Mouse (Mus musculus) frontal cortex, adult (tissue): ENCODE results near the gene Neurl4.
"Not testable (repeated sequence)": the region's sequence is repeated elsewhere in the genome, so short reads cannot be mapped to it uniquely, and the experiment has no call there.

Source experiments
- ATAC-seq: cut with Nextera tagmentation; 2 replicates; pipeline ENCODE4 v1.9.2; 2017; ENCODE audit warnings: mild to moderate bottlenecking, moderate library complexity, mixed read lengths; ENCODE audit not compliant: low TSS enrichment

Gene Neurl4

DNA sequence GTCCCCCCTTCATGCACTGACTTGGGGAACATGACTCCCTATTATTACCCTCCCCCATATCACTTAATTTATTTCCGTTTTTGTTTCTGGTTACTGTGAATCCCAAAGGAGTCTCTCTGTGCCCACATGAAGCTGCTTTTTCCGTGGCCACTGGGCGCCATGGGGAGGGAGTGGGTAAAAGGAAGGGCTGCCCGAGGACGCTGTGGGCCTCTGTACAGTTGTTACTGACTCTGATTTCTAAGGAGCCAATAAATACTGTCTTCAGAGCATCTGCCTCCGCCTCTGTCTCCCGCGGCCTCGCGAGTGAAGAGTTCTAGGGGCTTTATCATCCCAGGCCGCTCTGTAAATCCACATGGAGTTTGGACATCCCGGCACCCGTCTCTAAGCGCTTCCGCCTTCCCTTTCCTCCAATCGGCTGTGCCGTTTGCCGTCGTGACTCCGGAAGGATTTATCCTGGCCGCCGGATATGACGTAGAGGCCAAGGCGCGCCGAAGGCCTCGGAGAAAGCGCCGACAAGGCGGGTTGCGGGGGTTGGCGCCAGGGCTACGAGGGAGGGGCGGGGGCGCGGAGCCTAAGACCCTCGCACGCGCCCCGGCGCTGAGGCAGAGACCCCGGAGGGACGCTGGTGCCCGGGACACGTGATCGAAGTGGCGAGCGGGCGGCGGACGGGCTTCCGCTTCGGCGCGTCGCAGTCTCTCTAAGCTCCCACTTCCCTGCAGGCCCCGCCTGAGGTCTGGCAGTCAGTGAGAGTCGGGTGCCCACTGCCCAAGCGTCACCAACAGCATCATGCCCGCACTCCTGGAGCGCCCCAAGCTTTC is 12.9 kb downstream of the Neurl4 start, which contains the start of gene Gps2:
Gene Gps2, plus strand, starts transcription at position 335 of the 818 bp plus-strand sequence.
- ATAC-seq, result peak; percentile 91

DNA sequence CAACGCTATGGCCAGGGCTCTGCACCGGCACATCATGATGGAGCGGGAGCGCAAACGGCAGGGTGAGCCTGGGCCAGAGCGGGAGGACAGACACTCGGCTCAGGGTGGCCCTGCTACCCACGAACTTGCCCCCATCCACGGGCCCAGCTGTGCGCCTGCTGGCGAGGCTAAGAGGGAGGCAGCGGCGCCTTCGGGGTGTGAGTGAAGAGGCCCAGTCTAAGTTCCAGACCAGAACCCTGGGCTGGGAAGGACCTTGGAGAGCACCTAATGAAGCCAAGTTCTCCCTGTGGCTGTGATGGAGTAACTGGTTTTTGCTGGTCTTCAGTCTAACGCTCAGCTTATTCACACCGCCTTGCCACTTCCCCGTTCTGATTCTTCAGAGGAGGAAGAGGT is 13.5 kb downstream of the Neurl4 start:
- no peak for ATAC-seq

DNA sequence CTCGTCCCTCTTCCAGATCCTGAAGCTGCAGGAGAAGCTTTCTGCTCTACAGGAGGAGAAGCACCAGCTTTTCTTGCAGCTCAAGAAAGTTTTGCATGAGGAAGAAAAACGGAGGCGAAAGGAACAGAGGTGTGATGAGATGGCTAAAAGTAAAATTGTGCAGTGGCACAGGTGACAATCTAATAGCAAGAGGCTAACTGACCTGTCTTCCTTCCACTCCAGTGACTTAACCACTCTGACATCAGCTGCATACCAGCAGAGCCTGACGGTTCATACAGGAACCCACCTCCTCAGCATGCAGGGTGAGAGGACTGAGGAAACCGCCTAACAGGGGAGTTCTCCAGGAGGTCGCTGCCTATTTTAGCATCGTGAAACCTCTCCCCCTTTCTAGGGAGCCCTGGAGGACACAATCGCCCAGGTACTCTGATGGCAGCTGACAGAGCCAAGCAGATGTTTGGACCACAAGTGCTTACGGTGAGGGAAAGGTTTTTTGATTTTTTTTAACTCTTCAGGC is 14.1 kb downstream of the Neurl4 start:
- ATAC-seq, result no peak

DNA sequence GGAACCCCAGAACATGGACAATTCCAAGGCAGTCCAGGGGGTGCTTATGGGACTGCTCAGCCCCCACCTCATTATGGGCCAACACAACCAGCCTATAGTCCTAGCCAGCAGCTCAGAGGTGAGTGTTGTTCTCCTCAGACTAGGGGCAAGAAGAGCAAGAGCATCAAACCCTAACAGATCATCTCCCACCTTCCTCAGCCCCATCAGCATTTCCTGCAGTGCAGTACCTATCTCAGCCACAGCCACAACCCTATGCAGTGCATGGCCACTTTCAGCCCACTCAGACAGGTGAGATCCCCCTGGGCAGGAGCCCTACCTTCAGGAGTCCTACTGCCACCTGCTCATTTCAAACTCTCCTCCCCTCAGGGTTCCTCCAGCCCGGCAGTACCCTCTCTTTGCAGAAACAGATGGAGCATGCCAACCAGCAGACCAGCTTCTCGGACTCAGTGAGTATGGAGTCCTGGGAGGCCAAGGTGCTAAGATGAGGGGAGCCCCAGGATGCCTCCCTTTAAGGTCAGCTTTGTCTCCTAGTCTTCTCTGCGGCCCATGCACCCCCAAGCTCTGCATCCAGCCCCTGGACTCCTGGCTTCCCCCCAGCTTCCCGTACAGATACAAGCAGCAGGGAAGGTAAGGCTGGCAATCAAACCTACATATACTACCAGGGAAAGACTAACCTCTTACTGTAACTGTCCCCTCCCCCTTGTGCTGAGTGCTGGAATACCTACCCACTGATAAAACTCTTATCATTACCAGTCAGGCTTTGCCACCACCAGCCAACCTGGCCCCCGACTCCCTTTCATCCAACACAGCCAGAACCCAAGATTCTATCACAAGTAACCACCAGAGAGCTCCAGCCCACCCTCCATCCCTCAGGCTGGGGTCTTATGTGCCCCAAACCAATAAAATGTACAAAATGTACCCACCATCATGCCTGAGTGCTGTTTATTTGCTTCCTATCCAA is 15.1 kb downstream of the Neurl4 start:
- ATAC-seq, result no peak

DNA sequence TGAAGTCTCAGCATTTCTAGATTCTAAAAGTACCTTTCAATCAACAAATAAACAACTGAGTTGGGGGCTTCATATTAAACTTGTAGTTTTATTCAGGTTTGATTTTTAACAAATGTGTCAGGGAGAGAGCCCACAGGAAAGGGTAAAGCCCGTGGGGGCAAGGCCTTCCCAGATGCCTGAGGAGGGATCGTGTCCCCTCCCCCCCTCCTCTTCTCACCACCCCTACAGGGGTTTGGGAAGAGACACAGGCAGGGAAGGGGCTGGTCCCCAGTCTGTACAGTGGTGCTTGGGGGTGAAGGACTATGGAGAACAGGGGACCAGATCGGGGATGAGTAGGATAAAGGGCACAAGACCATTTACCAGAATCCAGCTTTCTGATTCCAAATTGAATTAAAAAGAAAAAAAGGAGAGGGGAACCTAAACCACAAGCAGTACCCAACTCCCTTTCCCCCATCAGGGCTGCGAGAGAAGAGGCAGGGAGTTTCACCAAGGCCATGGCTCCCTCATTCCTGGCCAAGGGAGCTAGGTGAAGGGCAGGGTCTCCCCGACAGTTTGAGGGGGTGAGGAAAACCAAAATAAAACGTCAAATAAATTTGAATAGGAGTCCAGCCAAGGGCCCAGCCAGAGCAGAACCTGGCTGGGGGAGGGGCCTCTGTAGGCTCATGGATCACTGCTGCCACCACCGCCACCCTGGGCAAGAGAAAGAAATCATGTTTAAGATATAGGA is 15.9 kb downstream of the Neurl4 start:
- ATAC-seq, result not testable (repeated sequence)

DNA sequence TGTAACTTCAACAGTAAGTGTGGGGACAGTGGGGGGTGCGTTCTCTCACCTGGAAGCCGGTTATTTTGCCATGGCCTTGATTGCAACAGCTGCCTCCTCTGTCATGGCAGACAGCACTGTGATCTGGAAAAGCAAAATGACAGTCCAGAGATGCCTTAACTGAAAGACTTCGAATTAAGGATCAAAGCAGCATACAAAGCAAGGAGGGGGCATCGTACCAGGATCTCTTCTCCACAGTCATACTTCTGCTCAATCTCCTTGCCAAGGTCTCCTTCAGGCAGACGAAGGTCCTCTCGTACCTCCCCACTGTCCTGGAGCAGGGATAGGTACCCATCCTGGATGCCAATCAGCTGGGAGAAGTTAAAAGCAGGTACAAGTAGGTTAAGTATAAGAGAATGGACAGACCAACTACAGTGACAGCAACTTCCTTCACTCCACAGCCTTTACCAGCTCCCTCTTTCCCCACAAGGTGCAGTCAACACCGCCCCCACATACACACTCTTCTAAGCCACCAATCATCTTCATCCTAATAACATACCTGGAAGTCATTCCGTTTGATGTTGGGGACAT is 16.6 kb downstream of the Neurl4 start:
- ATAC-seq, result no peak

DNA sequence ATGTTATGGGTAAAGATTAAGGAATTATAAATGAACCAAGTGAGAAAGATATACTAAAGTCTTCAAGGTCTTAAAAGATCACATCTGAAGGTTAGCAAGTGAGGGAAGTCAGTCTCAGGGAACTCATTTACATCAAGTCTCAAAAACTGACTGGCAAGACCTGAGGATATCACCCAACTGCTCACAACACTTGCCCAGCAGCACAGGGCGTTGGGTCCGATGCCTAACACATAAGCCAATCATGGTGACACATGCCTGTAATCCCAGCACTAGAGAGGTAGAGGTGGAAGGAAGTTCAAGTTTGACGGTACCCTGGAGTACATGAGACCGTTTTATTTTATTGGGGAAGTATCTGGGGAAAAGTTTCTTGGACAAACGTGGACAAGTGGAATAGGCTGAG is 17.2 kb downstream of the Neurl4 start:
- ATAC-seq, result no peak

DNA sequence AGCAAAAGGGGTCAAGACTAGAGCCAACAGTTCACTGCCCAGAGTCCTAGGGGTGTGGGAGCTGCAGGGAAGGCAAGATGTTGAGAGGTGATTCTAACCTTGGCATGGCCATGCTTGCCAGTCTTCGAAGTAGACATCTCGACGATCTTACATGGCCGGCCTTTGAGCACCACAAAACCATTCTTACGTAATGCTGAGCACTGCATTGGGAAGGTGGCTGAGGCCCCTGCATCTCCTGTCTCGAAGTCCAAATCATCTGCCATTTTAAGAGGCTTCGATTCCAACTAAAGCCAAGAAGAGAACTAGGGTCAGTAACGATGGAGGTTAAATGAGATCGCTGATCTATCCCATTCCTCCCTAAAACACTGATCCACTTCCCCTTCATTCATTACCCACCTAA is 18.2 kb downstream of the Neurl4 start:
- no peak for ATAC-seq

DNA sequence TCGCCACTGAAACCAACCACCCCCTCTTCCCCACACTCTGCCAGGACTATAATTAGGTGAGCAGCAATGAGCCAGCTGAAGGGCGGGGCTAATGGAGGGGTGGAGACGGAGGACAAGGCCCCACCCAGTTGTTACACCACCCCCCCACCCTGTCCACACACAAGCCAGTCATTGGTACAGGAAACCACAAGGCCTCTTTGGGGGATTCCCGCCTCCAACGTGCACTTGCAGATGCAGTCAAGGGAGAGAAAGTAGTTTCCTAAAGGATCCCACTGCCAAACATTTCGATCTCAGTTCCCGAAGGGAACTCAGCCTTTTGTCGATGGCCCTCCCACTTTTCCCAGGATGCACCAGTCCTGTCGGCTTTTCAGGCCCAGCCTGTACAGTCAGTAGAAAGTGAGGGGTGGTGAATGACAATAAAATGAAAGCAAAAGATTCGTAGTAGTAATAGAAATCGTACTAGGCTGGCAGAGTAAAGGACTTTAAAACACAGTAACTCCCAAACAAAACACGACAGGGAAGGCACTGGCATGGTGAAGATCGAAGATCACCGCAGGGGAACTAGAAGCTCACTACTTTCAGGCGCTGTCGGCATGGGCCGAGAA is 18.9 kb downstream of the Neurl4 start:
- ATAC-seq, result no peak

DNA sequence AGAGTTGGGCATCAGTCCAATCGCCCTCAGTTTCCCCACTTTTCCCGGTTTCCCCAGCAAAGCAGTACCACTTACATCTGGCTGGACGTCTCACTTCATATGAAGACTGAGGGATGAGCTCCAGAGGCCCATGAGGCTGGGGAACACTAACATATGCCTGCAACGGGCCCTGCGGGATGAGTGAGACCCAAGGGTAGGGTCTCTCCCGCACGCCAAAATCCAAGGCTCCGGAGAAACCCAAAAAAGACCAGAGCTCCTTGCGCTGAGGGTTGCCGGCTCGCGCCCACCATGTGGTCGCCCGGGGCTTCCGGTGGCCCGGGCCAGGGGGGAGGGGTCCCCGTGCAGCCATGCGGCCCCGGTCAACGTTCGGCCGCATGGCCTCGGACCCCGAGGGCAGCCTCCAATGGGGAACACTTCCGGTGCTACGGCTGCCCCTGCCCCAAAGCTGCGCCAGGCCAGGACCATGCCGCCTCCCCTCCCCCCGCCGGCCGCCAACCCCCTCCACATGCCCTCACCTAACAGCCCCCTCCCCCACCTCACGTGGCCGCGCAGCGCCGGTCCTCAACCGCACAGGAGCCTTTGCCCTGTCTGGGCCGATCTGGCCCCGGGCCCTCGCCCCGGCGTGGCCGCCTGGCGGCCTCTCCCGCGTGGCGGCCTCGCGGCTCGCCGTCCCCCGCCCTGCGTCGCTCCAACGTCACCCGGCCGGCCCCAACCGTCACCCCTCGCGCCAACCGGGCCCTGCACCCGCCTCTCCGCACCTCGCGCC is 19.6 kb downstream of the Neurl4 start:
- 0 out of 2 replicates have a peak, but pooled peaks have one; percentile 11 for ATAC-seq

DNA sequence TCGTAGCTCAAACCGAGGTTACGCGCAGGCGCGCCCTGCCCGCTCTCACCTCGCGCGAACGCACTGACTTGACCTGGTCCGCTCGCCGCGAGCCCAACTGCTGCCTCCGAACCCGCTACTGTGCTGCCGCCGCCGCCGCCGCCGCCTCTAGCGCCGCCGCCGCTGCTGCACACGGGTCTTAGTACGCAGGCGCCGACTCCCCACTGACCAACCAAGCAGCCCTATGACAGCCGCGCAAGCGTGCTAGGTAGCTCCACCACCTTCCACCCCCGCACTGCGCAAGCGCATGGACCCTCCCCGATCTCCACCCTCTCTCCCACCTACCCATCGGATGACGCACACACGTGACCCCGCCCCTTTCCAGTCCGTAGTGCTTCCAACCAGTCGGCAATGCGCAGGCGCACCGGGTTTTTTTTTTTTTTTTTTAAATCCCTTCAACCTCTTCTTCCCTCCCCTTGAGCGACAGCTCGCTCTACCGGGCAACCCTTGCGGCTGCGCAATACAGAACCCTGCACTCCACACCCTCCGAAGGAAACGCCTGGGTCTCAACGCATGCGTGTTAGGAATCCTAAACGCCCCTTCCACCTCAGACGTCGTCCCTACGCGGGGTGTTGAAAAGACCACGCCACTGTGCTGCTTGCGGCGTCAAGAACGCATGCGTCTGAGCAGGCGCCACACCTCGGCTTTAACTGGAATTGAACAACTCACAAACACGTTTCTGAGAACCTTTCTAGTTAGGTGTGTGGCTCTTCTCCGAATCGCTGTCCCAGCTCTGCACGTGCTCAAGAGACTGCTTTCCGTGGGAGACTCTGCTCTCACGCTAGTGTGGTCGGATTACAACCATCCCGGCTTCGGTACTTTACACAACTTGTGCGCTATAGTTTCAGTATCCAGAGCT is 20.5 kb downstream of the Neurl4 start, which contains the start of gene Eif5a:
Gene Eif5a, minus strand, starts transcription at position 845 of the 898 bp plus-strand sequence.
- ATAC-seq, result peak; percentile 93

DNA sequence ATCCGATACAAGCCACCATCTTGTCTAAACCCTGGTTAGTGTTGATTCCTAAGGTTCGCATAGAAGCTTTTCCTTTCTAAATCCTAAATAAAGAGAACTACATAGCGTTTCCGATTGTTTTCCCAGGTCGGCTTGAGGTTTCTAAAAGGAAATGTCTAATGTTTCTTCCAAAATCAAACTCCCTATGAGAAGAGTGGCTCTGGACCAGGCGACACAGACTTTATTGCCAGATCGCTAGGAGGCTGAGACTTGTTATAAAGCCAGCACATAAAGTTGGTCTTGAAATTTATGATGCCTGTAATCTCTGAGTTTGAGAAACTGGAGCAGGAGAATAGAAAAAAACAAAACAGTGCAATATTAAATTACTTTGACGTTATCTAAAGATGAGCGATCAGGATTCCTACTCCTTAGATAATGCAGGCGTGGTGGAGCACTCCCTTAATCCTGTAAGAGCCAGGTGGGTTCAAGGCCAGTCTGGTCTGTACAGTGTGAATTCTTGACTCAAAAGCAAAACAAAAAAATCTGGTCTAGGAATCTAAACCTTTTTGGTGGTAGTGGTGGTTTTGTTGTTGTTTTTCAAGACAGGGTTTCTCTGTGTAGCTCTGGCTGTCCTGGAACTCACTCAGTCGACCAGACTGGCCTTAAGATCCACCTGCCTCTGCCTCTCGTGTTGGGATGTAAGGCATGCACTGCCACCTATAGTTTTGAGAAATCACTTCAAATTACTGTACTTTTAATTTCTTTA is 21.3 kb downstream of the Neurl4 start:
- no peak; the same call in 1 of the 2 replicates for ATAC-seq

DNA sequence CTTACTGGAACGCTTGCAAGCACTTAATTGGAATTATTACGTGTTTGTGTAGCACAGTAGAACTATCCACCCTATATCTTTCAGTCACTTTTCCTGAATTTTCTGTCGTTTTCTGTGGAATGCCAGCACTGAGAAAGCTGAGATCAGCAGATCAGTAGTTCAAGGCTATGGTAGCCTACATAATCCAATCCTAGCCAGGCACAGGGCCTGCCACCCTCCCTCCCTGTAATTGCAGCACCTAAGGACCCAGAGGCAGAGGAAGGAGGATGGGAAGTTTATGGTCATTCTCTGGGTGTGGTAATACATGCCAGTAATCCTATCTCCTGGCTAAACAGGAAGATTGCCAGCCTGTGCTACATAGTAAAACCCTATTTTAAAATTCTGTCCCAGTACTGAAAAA is 21.9 kb downstream of the Neurl4 start:
- no peak for ATAC-seq

DNA sequence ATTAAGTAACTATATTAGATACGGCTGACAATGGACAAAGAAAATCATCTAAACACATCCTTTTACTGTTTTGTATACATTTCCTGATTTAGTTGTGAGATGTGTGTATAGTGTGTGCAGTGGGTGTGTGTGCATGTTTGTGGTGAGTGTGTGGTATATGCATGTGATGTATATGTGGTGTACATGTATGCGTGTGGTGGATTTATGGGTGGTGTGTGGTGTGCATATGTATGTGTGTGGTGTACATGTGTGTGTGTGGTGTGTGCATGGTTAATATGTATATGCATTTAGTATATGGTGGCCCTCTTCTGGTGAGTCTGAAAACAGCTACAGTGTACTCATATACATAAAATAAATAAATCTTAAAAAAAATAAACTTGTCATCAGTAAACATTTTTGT is 26.6 kb downstream of the Neurl4 start:
- no peak for ATAC-seq

DNA sequence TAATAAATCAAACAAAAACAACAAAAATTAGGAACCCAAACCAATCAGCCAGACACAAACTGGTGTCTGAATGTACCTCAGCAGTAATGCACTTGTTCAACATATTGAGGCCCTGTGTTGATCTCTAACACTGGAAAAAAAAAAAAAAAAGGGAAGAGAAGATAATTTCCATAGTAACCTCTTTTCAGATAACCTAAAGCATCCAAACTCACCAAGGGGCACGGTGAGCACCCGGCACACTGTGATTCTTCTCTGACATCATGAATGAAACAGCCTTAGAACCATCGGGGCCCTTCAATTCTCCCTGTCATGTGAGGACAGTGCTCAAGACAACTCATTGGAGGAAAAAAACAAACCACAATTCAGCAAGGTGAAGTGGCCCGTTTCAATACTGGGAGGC is 28.8 kb downstream of the Neurl4 start:
- no peak for ATAC-seq

DNA sequence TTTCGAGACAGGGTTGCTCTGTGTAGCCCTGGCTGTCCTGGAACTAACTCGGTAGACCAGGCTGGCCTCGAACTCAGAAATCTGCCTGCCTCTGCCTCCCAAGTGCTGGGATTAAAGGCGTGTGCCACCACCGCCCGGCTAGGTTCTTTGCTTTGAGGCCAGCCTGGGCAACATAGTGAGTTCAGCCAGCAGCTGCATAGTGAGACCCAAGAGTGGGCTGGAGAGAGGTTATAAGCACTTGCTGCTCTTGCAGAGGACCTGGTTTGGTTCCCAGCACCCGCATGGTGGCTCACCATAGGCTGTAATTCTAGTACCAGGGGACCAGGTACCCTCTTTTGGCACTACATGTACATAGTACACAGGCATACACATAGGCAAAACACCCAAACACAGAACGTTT is 29.3 kb downstream of the Neurl4 start:
- not testable (repeated sequence) for ATAC-seq

DNA sequence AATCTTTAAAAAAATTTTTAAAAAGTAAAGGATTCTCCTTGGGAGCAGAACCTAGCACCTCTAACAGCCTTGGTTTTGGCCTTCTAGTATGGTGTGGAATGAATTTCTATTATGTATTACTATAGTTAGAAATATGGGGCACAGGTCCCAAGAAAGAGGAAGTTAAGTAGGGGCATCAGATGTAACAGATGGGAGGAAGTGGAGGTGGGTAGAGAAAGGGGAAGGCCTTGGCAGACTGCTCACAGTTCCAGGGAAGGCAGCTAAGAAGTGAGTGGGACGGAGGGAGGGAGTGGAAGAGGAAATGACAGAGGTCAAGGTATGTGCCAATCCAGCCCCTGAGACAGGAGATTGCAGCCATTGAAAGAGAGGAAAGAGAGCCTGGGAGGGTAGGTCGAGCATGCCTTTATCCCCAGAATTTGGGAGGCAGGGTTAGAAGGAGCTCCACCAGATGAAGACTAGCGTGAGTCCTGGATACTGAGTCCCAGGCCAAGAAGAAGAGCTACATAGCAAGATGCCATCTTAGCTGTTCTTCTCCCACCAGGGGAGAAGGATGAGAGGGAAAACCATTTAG is 30.2 kb downstream of the Neurl4 start:
- ATAC-seq, result no peak

DNA sequence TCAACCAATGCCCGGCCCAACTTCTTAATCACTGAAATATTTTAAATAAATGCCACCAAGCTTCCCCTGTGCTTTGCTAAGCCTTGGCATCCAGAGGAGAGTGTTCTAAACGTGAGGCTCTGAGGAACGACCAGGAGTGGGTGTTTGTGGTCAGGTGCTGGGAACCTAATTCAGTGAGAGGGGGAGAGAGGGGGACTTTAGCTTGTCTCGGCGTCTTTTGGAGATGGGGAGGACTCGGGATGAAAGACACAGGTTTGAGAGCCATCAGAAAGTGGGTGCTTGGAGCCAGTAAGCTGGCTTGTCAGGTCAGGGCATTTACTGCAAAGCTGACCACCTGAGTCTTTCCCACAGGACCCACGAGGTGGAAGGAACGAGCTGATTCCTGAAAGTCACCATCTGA is 30.9 kb downstream of the Neurl4 start:
- no peak for ATAC-seq
